Mouse (Mus musculus) cerebellum, postnatal 36 days (tissue): ENCODE measurements at regions not wholly inside any gene's neighbourhood (a gene's known extent, or its start where the extent isn't known, plus 50 kb on each side); places are given as distances from the start of the nearest gene placed in this dataset.

Experiments
- DNase-seq, 2 experiments: peaks; one replicate each; pipeline ENCODE4 v3.0.0; 2021 to 2022; ENCODE audit warnings: mixed read lengths in 2 of 2

DNA sequence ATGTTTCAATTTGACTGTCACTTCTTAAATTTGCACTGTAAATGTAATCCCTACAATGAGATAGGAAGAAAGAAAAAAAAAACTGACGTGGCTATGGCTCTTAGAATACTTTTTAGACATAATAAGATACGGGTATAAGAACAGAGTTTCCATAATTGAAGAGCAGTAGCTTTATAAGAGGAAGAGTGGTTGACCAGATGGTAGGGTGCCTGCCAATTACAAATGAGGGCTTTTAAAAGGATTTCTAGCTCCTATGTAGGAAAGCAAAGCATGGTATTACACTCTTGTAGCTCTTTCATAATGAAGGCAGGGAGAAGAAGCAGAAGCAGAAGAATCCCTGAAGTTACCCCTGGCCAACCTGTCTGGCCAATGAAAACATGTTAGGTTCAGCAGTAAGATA lies 239.7 kb upstream of the Car10 start:
- DNase-seq: no peak

DNA sequence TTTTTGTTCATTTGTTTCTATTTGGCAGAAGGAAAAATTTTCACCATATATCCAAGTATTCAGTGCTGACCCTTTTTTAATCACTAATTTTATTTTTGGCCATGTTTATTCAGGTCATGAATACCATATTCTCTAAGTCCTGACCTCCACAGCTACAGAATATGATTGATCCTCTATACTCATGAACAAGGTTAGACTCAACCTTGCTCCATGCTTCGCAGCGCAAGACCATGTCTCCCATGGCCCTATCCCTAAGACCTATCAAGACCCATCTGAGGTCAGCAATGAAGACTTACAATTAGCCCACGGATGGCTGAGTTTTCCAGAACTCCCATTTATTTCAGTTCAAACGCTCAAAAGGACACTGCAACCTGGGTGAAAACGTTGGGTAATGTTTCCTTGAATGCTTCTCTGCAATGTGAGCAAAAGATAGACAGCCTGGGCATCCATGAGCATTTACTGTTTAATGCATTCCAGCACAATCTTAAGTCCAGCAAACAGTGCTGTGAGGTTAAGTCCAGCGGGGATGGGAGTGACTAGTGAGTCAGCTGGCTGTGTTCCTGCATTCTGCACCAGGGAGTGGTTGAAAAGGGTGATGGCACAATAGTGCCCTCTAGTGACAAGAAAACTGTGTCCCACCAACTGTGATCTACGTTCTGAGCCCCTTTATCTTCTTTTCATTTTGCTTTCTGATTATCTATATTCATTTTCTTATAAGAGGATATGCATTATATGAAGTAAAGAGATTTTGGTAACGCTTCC lies 208.0 kb upstream of the Car10 start:
- peak; percentile 11 to 23 for DNase-seq

DNA sequence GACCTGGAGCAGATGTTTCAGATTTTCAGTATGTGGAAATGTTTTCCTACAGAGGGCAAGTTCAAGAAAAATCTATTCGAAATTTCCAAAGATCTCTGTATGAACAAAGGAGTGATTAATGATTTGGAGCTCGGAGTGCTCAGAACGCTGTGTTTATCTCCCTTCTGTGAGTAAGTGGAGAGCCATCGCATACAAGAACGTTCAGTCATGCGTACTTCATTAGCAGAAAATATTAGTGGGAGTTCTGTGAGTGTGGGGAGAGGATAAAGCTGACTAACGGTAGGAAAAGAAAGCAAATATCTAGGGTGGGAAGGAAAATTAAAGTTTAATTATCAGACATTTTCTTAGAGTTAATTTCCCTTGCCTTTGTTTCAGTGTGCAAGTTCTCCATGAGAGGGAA lies 198.5 kb upstream of the Car10 start:
- no peak for DNase-seq
